Mouse (Mus musculus): Measurements from ENCODE around the gene Ambp. TPM values are rescaled to one million over a fixed set of nuclear protein-coding genes. Genes with fewer than 3 reads are reported as not detected.

The Ambp gene
- polyA plus RNA-seq (2016; fragmentation: Nextera tagmentation; extraction: Ambion mirVana) = not detected in 2 replicates

DNA sequence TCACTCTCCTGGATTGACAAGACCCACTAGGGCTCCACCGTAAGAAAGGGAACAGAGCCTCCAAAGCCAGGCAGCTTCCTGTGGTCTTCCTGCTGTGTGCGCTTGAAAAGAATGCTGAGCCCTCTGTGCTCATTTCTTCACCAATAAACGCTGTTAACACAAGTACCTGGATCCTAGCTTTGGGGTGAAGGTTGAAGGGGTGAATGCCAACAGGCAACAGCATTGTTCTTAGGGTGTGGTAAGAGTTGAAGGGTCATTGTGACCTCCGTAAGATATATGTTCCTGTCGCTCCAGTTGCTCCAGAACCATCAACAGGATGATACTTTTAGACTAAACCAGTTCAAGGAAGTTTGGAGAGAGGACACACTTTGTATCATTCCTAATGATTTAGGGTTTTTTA lies at the start of gene Ambp:
Gene Ambp, minus strand, starts transcription at position 101 of the 400 bp plus-strand sequence.
- no peaks in the 10 kb centered on the region for H3K27me3 ChIP-seq
- H3K9ac ChIP-seq = no peak within 1 kb of the TSS
- no peaks in the 10 kb centered on the region for H3K36me3 ChIP-seq
- H3K27ac ChIP-seq = no peak within 1 kb of the TSS
- no peak for ATAC-seq (ENCODE audit: low FRiP score)
- H3K9me3 ChIP-seq (replicated peaks) = no peaks in the 10 kb centered on the region
- no peak within 1 kb of the TSS for H3K4me2 ChIP-seq (replicated peaks)
- H3K4me1 ChIP-seq = no peaks in the 10 kb centered on the region
- 59% methylated on average over 5 of the region's 5 CpGs for WGBS
- no peak within 1 kb of the TSS for H3K4me3 ChIP-seq

DNA sequence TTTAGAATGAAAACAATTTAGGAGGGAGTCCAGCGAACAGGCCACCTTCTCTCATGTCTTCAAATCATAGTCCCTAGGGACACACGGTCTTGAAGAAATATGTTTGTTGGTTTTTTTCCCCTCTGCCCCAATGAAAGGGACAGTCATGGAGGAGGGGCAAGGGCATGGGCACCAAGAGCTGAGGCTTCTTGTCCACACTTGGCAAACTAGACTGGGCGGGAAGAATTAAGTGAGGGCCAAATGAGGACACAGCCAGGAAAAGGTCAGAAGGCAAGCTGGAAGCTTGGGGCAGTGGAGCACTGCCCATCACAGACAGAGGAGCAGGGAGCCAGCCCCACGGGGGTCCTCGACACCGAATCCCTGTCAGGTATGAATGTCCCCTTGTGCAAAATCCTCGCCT lies 49.3 kb upstream of the Ambp start:
- Histone ChIP-seq H3K9me3 (replicated peaks) (no peaks in the 10 kb centered on the region), H3K27me3 (no peaks in the 10 kb centered on the region), H3K4me2 (replicated peaks) (no peak overlapping the region), H3K4me1 (no peaks in the 10 kb centered on the region), H3K36me3 (no peaks in the 10 kb centered on the region), H3K27ac (no peak overlapping the region), H3K4me3 (no peak overlapping the region), H3K9ac (no peak overlapping the region)
- 84% methylated on average over 7 of the region's 7 CpGs for WGBS
- no peak for ATAC-seq (ENCODE audit: low FRiP score)

DNA sequence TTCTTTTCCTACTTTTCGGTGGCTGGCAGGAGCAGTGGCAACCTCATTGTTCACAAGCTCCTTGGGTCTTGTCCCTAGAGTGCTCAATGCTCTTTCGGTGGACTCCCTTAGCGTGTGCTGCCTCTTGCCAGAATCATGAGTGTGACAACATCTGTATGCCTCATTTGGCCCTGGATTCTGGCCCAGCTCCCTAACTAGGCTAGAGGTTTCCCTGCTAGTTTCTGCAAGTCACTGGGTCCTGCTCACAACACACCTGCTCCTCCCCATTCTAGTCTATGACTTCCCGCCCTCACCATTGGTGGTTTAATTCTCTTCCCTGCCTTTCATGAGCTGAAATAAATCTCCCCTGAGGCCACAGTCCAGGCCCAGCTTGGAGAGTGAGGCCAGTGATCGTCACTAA lies 44.8 kb upstream of the Ambp start:
- no peak overlapping the region for H3K9ac ChIP-seq
- H3K27me3 ChIP-seq = no peaks in the 10 kb centered on the region
- no peak for ATAC-seq (ENCODE audit: low FRiP score)
- no peak overlapping the region for H3K27ac ChIP-seq
- H3K4me3 ChIP-seq = no peak overlapping the region
- H3K36me3 ChIP-seq = no peaks in the 10 kb centered on the region
- no peaks in the 10 kb centered on the region for H3K4me1 ChIP-seq
- H3K4me2 ChIP-seq (replicated peaks) = no peak overlapping the region
- no peaks in the 10 kb centered on the region for H3K9me3 ChIP-seq (replicated peaks)
- whole genome bisulfite sequencing = 85% methylated on average over 5 of the region's 5 CpGs

DNA sequence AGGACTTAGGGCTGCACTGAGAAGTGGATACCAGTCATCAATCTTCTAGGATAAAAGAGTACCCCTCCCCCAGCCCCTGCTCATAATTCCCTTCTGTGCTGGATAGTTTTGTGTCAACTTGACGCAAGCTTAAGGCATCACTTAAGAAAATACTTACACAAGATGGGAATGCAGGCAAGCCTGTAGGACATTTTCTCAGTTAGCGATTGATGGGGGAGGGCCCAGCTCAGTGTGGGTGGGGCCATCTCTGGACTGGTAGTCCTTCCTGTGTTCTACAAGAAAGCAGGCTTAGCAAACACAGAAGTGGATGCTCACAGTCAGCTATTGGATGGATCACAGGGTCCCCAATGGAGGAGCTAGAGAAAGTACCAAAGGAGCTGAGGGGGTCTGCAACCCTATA lies 39.8 kb upstream of the Ambp start:
- no peak for ATAC-seq (ENCODE audit: low FRiP score)
- no peak overlapping the region for H3K9ac ChIP-seq
- H3K36me3 ChIP-seq = no peaks in the 10 kb centered on the region
- no peak overlapping the region for H3K27ac ChIP-seq
- H3K9me3 ChIP-seq (replicated peaks) = no peaks in the 10 kb centered on the region
- H3K27me3 ChIP-seq = no peaks in the 10 kb centered on the region
- H3K4me3 ChIP-seq = no peak overlapping the region
- H3K4me2 ChIP-seq (replicated peaks) = no peak overlapping the region
- WGBS = 73% methylated on average over 2 of the region's 2 CpGs
- 0 out of 2 replicates have a peak, but pooled peaks cover 4% of the 10 kb centered on the region for H3K4me1 ChIP-seq

DNA sequence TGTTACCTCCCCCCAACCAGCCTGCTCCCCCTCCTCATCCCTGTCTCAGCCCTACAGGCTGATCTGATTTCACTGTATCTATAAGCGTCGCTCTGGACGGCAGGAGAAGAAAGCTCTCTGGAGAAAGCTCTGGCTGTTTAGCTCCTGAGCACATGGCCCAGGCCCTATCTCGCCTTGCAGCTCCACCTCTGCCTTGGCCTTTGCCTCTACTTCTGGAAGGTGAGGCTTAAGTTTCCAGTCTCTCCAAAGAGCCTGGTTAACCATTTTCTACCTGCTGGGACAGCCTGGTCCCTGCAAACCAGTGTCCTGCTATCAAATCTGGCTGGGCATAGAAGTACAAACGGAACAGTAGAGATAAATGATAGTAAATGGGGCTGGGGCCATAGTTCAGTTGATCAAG lies 37.0 kb upstream of the Ambp start:
- no peaks in the 10 kb centered on the region for H3K9me3 ChIP-seq (replicated peaks)
- no peak overlapping the region for H3K4me2 ChIP-seq (replicated peaks)
- peaks cover 8% of the 10 kb centered on the region; the same call in 1 of the 2 replicates for H3K4me1 ChIP-seq
- no peak for ATAC-seq (ENCODE audit: low FRiP score)
- no peak overlapping the region for H3K27ac ChIP-seq
- H3K4me3 ChIP-seq = no peak overlapping the region
- 73% methylated on average over 5 of the region's 5 CpGs for WGBS
- no peaks in the 10 kb centered on the region for H3K36me3 ChIP-seq
- no peak overlapping the region for H3K9ac ChIP-seq
- H3K27me3 ChIP-seq = no peaks in the 10 kb centered on the region

DNA sequence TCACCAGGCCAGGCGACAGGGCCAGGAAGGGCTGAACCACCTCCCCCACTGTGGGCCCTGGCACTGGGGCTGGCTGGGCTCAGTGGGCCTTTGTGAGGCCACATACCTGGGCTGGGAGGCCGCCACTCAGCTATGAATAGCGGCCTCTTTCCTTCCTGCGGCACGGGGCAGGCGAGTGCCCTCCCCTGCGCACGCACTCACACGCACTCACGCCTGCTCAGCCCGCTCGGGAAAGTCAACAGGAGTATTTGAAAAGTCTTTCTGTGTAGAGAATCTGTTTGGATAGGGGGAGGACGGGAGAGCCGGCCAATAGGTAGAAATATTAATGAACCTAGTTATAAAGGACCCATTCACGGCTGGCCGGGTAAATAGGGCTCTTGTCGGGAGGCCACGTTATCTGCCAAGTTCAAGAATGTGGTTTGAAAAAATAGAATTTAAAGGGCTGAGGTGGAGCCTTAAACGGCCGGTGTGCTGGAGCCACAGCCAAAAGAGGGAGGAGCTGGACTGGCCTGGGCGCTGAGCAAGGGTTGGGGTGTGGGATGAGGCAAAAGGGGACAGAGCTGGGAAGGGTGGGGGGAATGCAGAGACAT lies 31.8 kb upstream of the Ambp start:
- ATAC-seq (ENCODE audit: low FRiP score) = peak; percentile 49
- no peak overlapping the region for H3K4me2 ChIP-seq (replicated peaks)

DNA sequence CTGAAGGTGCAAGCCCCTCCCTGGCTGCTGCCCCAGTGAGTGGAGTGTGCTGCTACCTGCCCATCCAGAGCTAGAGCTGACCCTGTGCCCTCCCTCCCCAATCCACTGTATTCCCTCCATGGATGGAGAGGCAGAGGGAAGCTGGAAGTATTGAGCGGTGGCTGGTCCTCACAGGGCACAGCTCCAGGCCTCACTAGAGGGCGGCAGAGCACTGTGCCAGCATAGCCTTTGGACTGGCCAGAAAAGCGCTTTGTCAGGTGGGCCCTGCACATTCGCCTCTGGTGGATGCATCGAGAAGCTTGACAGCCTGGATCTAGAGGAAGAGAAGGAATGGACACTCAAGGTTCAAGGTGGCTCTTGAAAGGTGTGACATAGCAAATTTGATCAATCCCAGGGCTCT lies 27.0 kb upstream of the Ambp start:
- Histone ChIP-seq H3K4me1 (peaks cover 8% of the 10 kb centered on the region; the same call in 1 of the 2 replicates), H3K9ac (no peak overlapping the region), H3K9me3 (replicated peaks) (no peaks in the 10 kb centered on the region), H3K4me2 (replicated peaks) (no peak overlapping the region), H3K27ac (no peak overlapping the region), H3K4me3 (no peak overlapping the region), H3K27me3 (no peaks in the 10 kb centered on the region), H3K36me3 (no peaks in the 10 kb centered on the region)
- 8% methylated on average over 5 of the region's 5 CpGs for WGBS
- ATAC-seq (ENCODE audit: low FRiP score) = peak; percentile 85

More for the DNA sequence above, 31.8 kb upstream of the Ambp start:
- WGBS = 45% methylated on average over 21 of the region's 21 CpGs
- no peak overlapping the region for H3K4me3 ChIP-seq
- H3K4me1 ChIP-seq = peaks cover 16% of the 10 kb centered on the region; the same call in 1 of the 2 replicates
- peak overlapping the region; percentile 68 for H3K27ac ChIP-seq
- H3K36me3 ChIP-seq = no peaks in the 10 kb centered on the region
- no peak overlapping the region for H3K9ac ChIP-seq
- no peaks in the 10 kb centered on the region for H3K27me3 ChIP-seq
- no peaks in the 10 kb centered on the region for H3K9me3 ChIP-seq (replicated peaks)

DNA sequence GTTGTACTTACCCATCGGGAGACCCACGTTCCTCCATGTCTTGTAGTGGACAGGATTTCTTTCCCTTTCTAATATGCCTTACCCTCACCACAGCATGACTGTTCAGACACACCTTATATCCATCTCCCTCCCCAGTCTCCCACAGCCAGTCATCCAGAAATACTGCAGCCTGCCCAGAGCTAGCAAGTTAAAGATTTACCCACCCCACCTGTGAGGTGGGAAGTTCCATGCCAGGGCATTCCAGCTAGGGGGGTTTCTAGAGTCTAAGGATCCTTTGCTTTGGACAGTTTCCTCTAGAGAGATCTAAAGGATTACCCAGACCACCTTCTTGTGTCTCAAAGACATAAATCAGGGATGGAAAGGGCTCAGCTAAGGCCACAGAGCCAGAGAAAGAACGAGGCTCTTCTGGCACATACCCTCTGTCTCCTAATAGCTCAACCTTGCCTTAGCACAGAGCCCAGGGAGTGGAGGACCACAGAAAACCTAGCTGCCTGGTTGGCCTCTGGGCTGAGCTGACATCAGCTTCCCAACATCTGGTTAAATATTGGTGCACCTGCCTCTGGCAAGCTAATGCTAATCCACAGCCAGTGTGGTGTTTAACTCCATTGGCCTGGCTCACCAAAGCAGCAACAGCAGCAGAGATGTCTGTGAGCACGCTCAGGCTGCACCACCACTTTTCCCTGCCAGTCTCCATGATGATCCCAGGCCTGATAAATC lies 17.5 kb upstream of the Ambp start, which contains the start of gene Kif12:
Gene Kif12, minus strand, starts transcription at position 163 of the 717 bp plus-strand sequence.
- Histone ChIP-seq H3K4me1 (no peaks in the 10 kb centered on the region), H3K27ac (no peak within 1 kb of the TSS), H3K9me3 (replicated peaks) (no peaks in the 10 kb centered on the region), H3K9ac (no peak within 1 kb of the TSS), H3K27me3 (peaks cover 17% of the 10 kb centered on the region), H3K4me2 (replicated peaks) (no peak within 1 kb of the TSS), H3K4me3 (no peak within 1 kb of the TSS), H3K36me3 (no peaks in the 10 kb centered on the region)
- no peak for ATAC-seq (ENCODE audit: low FRiP score)
- 76% methylated on average over 4 of the region's 4 CpGs for WGBS

DNA sequence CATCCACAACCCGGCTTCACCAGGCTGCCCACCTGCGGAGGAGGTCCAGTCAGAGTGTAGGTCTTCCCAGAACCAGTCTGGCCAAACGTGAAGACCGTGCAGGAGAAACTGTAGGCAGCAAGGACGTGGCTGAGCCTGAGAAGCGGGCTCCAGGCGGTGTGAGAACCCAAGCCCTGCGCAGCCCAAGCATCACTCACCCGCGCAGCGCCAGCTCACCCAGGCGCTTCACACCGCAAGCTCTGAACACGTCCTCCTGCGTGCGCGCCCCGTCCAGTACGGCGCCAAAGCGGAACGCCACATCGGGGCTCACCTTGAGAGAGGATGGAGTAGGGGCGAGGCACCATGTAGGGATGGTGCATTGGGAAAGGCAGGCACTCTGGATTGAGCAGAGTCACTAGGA lies 16.5 kb upstream of the Ambp start:
- no peak for ATAC-seq (ENCODE audit: low FRiP score)
- H3K9me3 ChIP-seq (replicated peaks) = no peaks in the 10 kb centered on the region
- no peaks in the 10 kb centered on the region for H3K36me3 ChIP-seq
- no peak overlapping the region for H3K4me2 ChIP-seq (replicated peaks)
- H3K4me1 ChIP-seq = no peaks in the 10 kb centered on the region
- WGBS = 53% methylated on average over 24 of the region's 24 CpGs
- no peak overlapping the region for H3K4me3 ChIP-seq
- H3K9ac ChIP-seq = no peak overlapping the region
- peaks cover 17% of the 10 kb centered on the region for H3K27me3 ChIP-seq
- no peak overlapping the region for H3K27ac ChIP-seq

DNA sequence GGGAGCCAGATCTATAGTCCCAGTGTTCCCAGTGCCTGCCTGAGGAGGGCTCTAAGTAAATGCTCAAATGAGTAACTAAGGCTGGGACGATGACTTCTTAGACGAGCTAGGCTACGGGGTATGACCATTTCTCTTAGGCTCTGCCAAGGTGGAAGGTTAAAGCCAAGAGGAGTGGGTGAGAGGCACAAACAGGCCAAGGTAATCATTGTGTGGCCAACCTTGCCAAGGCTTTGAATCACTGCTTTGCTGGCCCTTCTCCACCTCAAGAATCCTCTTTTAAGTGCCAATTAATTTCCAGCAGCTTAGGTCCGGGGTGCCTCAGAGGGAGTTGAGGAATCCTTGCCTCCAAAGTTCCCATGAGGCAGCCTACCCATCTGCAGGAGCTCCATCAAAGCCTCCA lies 15.5 kb upstream of the Ambp start:
- H3K4me2 ChIP-seq (replicated peaks) = no peak overlapping the region
- no peak overlapping the region for H3K27ac ChIP-seq

DNA sequence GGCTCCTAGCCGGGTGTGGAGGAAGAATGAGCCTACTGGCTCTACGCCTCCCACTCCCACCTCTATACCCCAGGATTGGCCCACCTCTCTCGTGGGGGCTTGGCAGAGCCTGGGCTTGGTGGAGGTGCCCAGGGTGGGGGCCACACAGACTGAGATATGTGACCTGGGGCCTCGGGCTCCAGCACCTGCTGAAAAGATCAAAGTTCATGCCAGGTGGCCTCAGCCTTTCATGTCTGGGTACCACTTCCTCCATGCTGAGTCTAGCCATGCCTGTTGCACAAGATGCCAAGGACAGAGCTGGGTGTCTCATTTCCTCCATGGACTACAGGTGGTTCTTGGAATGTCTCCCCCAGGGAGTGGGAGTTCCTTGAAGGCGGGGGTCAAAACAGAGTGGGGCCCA lies 11.7 kb upstream of the Ambp start:
- H3K4me3 ChIP-seq = no peak overlapping the region
- no peak overlapping the region for H3K4me2 ChIP-seq (replicated peaks)
- H3K27ac ChIP-seq = no peak overlapping the region
- H3K27me3 ChIP-seq = peaks cover 12% of the 10 kb centered on the region
- no peak for ATAC-seq (ENCODE audit: low FRiP score)
- no peak overlapping the region for H3K9ac ChIP-seq
- H3K9me3 ChIP-seq (replicated peaks) = no peaks in the 10 kb centered on the region
- H3K36me3 ChIP-seq = no peaks in the 10 kb centered on the region
- 90% methylated on average over 5 of the region's 5 CpGs for WGBS
- H3K4me1 ChIP-seq = no peaks in the 10 kb centered on the region

More for the DNA sequence above, 15.5 kb upstream of the Ambp start:
- peaks cover 17% of the 10 kb centered on the region for H3K27me3 ChIP-seq
- WGBS = 87% methylated on average over 4 of the region's 4 CpGs
- ATAC-seq (ENCODE audit: low FRiP score) = no peak
- H3K36me3 ChIP-seq = no peaks in the 10 kb centered on the region
- H3K4me3 ChIP-seq = no peak overlapping the region
- H3K4me1 ChIP-seq = no peaks in the 10 kb centered on the region
- no peaks in the 10 kb centered on the region for H3K9me3 ChIP-seq (replicated peaks)
- no peak overlapping the region for H3K9ac ChIP-seq

DNA sequence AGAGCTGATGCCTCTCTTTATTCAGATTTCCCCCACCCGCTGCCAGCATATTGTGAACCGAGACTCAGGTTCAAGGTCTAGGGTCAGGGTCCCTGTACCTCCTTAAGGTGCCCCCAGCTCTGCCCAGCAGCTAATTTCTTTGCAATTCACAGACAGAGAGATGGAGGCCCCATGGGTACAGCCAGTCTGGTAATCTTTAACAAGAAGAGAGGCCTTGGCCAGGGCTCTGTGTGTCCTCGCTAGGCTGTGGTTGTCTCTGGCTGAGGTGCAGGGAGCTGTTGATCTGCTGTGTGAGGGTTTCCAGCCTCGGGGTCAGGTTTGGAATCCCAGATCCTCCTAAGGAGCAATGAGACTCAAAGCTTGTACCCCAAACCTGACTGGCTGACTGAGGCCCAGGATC lies 11.0 kb upstream of the Ambp start:
- no peaks in the 10 kb centered on the region for H3K9me3 ChIP-seq (replicated peaks)
- H3K27ac ChIP-seq = no peak overlapping the region
- no peak overlapping the region for H3K9ac ChIP-seq
- H3K36me3 ChIP-seq = no peaks in the 10 kb centered on the region
- ATAC-seq (ENCODE audit: low FRiP score) = no peak
- no peak overlapping the region for H3K4me2 ChIP-seq (replicated peaks)
- H3K4me1 ChIP-seq = no peaks in the 10 kb centered on the region
- H3K27me3 ChIP-seq = peaks cover 5% of the 10 kb centered on the region
- no peak overlapping the region for H3K4me3 ChIP-seq
- 87% methylated on average over 4 of the region's 4 CpGs for WGBS

Data from hindbrain, embryonic 12.5 days (tissue).